Mouse (Mus musculus) MN1 (cell line): Measurements from ENCODE around the gene Tmie.

Experiments
- DNase-seq: peaks from one replicate; pipeline ENCODE4 v3.0.0-alpha.2; 2016; ENCODE audit warnings: low spot score

Gene Tmie

GRCm38 (mm10) chr9:110879998-110880561, at the start of gene Tmie:
Gene Tmie, minus strand, starts transcription at chr9:110880113.
- DNase-seq: peak; percentile 44

GRCm38 (mm10) chr9:110922759-110923158, 42.8 kb upstream of the Tmie start:
- DNase-seq: peak; percentile 72

- no peak for DNase-seq
Observed at GRCm38 (mm10) chr9:110920665-110921419, 40.9 kb upstream of the Tmie start.

GRCm38 (mm10) chr9:110916786-110917185, 36.9 kb upstream of the Tmie start, which contains the start of gene Fam240a:
Gene Fam240a, minus strand, starts transcription at chr9:110916861.
- no peak for DNase-seq

- no peak for DNase-seq
Observed at GRCm38 (mm10) chr9:110915466-110915865, 35.6 kb upstream of the Tmie start.

GRCm38 (mm10) chr9:110914631-110915236, 34.8 kb upstream of the Tmie start:
- DNase-seq: no peak

GRCm38 (mm10) chr9:110909371-110909967, 29.6 kb upstream of the Tmie start:
- DNase-seq: no peak

GRCm38 (mm10) chr9:110908631-110909016, 28.7 kb upstream of the Tmie start:
- no peak for DNase-seq

- DNase-seq: no peak
Observed at GRCm38 (mm10) chr9:110907838-110908630, 28.1 kb upstream of the Tmie start.

- DNase-seq: no peak
Observed at GRCm38 (mm10) chr9:110907201-110907837, 27.4 kb upstream of the Tmie start.

GRCm38 (mm10) chr9:110902271-110902670, 22.4 kb upstream of the Tmie start:
- peak; percentile 60 for DNase-seq

GRCm38 (mm10) chr9:110901204-110901603, 21.3 kb upstream of the Tmie start:
- no peak for DNase-seq

GRCm38 (mm10) chr9:110899451-110900008, 19.6 kb upstream of the Tmie start:
- no peak for DNase-seq

GRCm38 (mm10) chr9:110896595-110896994, 16.7 kb upstream of the Tmie start:
- no peak for DNase-seq

- DNase-seq: no peak
Observed at GRCm38 (mm10) chr9:110895994-110896393, 16.1 kb upstream of the Tmie start.

- DNase-seq: no peak
Observed at GRCm38 (mm10) chr9:110895507-110895906, 15.6 kb upstream of the Tmie start.

GRCm38 (mm10) chr9:110893429-110893828, 13.5 kb upstream of the Tmie start:
- no peak for DNase-seq

GRCm38 (mm10) chr9:110892552-110892951, 12.6 kb upstream of the Tmie start:
- no peak for DNase-seq

- DNase-seq: no peak
Observed at GRCm38 (mm10) chr9:110891077-110891828, 11.3 kb upstream of the Tmie start.

GRCm38 (mm10) chr9:110890026-110890783, 10.3 kb upstream of the Tmie start:
- DNase-seq: no peak
